Mouse (Mus musculus) liver, embryonic 13.5 days (tissue): ENCODE measurements around the gene Zic5. TPM values are rescaled to one million over a fixed set of nuclear protein-coding genes. Genes with fewer than 3 reads are reported as not detected.

Experiments used
- ATAC-seq: fragments of 200-750 bp; cut with Nextera tagmentation; 2 replicates; pipeline ENCODE4 v1.8.0; 2017; ENCODE audit warnings: low read depth, mild to moderate bottlenecking, moderate number of reproducible peaks, moderate library complexity
- DNase-seq: peaks from one replicate; pipeline ENCODE4 v3.0.0; 2022
- H3K27ac ChIP-seq: fragments of 300-500 bp; sonication (generic); 2 replicates; pipeline ENCODE4 v1.5.1; 2015; ENCODE audit warnings: moderate library complexity, mild to moderate bottlenecking, inconsistent platforms
- H3K27me3 ChIP-seq: fragments of 300-500 bp; sonication (generic); 2 replicates; pipeline ENCODE4 v1.6.1; 2015; ENCODE audit warnings: mild to moderate bottlenecking, inconsistent platforms
- H3K36me3 ChIP-seq: fragments of 300-500 bp; sonication (generic); 2 replicates; pipeline ENCODE4 v1.6.1; 2015; ENCODE audit warnings: mild to moderate bottlenecking, inconsistent platforms
- H3K4me1 ChIP-seq: fragments of 300-500 bp; sonication (generic); replicated peaks from 2 replicates; pipeline ENCODE4 v1.6.1; 2015; ENCODE audit warnings: inconsistent platforms
- H3K4me2 ChIP-seq: fragments of 300-500 bp; sonication (generic); 2 replicates; pipeline ENCODE4 v1.6.1; 2015; ENCODE audit warnings: inconsistent platforms, mild to moderate bottlenecking, moderate library complexity
- H3K4me3 ChIP-seq: fragments of 300-500 bp; sonication (generic); replicated peaks from 2 replicates; pipeline ENCODE4 v1.5.1; 2015; ENCODE audit warnings: mild to moderate bottlenecking, inconsistent platforms
- H3K9ac ChIP-seq: fragments of 300-500 bp; sonication (generic); 2 replicates; pipeline ENCODE4 v1.6.1; 2015; ENCODE audit warnings: mild to moderate bottlenecking, inconsistent platforms
- H3K9me3 ChIP-seq: fragments of 300-500 bp; sonication (generic); replicated peaks from 2 replicates; pipeline ENCODE4 v1.6.1; 2016; ENCODE audit warnings: inconsistent platforms
- WGBS: fragments of 180-500 bp; shearing (Covaris S2); methylation state at CpG from one replicate; pipeline ENCODE4 v1.1.7; 2015; ENCODE audit not compliant: insufficient replicate concordance; 5-methylcytosine and 5-hydroxymethylcytosine counted together
- polyA plus RNA-seq: library from polyadenylated mRNA; unstranded; fragments of >200 nt; fragmentation: Nextera tagmentation; extraction: Ambion mirVana; gene quantifications from 2 replicates; pipeline ENCODE4 v1.2.1, GENCODE M21; 2015

Gene Zic5
- polyA plus RNA-seq, 1 experiment from 2014 or later, result 0.02 TPM

GRCm38 (mm10) chr14:122416166-122416771, 49.2 kb downstream of the Zic5 start:
- Histone ChIP-seq H3K9ac (no peak overlapping the region), H3K36me3 (no peaks in the 10 kb centered on the region), H3K4me2 (no peak overlapping the region), H3K4me1 (no peaks in the 10 kb centered on the region), H3K27ac (no peak overlapping the region), H3K9me3 (no peaks in the 10 kb centered on the region), H3K27me3 (no peaks in the 10 kb centered on the region), H3K4me3 (no peak overlapping the region)
- ATAC-seq (no peak), DNase-seq (no peak)
- WGBS, result 33% methylated on average over 4 of the region's 4 CpGs

GRCm38 (mm10) chr14:122414786-122415185, 50.7 kb downstream of the Zic5 start:
- WGBS, result 59% methylated on average over 2 of the region's 2 CpGs
- no peak overlapping the region for H3K9ac ChIP-seq
- DNase-seq, result no peak
- H3K27me3 ChIP-seq, result 0 out of 2 replicates have a peak, but pooled peaks cover 4% of the 10 kb centered on the region
- ATAC-seq, result no peak
- no peak overlapping the region for H3K4me2 ChIP-seq
- H3K9me3 ChIP-seq, result no peaks in the 10 kb centered on the region
- no peaks in the 10 kb centered on the region for H3K36me3 ChIP-seq
- H3K4me3 ChIP-seq, result no peak overlapping the region
- no peaks in the 10 kb centered on the region for H3K4me1 ChIP-seq
- H3K27ac ChIP-seq, result no peak overlapping the region

- H3K27ac ChIP-seq, result no peak overlapping the region
- no peaks in the 10 kb centered on the region for H3K4me1 ChIP-seq
- H3K9me3 ChIP-seq, result no peaks in the 10 kb centered on the region
- no peak overlapping the region for H3K9ac ChIP-seq
- H3K36me3 ChIP-seq, result no peaks in the 10 kb centered on the region
- WGBS, result 57% methylated on average over 2 of the region's 2 CpGs
- H3K27me3 ChIP-seq, result peaks cover 13% of the 10 kb centered on the region
- ATAC-seq (no peak), DNase-seq (no peak)
- no peak overlapping the region for H3K4me2 ChIP-seq
- no peak overlapping the region for H3K4me3 ChIP-seq
Observed at GRCm38 (mm10) chr14:122413542-122413928, 51.9 kb downstream of the Zic5 start.

GRCm38 (mm10) chr14:122412841-122413541, 52.5 kb downstream of the Zic5 start:
- Histone ChIP-seq H3K27me3 (peaks cover 18% of the 10 kb centered on the region), H3K4me3 (no peak overlapping the region), H3K4me1 (no peaks in the 10 kb centered on the region), H3K9me3 (no peaks in the 10 kb centered on the region), H3K36me3 (no peaks in the 10 kb centered on the region), H3K9ac (no peak overlapping the region), H3K27ac (no peak overlapping the region), H3K4me2 (no peak overlapping the region)
- no peak for DNase-seq
- no peak for ATAC-seq
- WGBS, result 52% methylated on average over 2 of the region's 2 CpGs

Other genes with a start within 250 kb of the Zic5 start
- not detected in 2 replicates for gene Gm5089, start 14.6 kb downstream of the Zic5 start, polyA plus RNA-seq
- gene Zic2, start 9.8 kb upstream of the Zic5 start, polyA plus RNA-seq, result not detected in 2 replicates
- not detected in 2 replicates for gene Gm10837, start 24.9 kb upstream of the Zic5 start, polyA plus RNA-seq
- gene Pcca, start 68.6 kb upstream of the Zic5 start, polyA plus RNA-seq, result 12.6 and 13.2 TPM in 2 replicates